Mouse (Mus musculus): Measurements from ENCODE around the gene Sec31b.

DNA sequence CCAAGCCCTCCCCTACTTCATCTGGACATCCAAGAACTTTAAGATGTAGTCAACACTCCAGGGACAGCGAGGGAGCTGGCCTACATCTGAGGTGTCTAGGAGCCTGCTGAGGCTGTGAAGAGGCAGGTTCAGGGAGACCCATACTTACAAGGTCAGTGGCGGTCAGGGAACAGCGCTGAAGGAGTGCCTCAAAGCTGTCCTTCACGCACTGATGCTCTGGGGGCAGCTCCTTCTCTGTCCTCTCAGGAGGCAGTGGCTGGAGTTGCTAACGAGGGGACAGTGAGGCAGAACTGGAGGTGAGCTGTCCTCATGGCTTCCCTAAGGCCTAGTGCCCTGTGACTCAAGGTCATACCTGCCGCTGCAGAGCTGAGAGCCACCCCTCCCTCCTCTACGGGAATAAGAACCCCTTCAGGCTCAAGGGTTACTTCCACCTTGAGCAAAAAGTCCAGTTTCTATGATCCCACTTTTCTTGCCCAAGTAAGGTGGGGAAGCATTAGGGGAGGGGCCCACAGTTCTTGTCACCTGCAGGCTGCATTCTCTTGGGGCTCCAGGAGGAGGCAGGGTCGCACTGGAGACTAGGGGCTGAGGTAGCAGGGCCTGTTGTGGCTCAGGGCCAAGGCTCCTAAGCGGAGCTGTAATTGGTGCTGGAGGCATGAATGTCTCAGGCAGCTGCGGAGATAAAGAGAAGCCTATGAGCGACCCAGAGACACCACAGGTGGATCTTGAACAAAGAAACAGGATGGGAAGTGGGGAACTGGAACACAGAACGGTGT lies 27.5 kb downstream of the Sec31b start:
- TF ChIP-seq CTCF (IDR thresholded peaks at IDR 0.05; ENCODE audit: low read depth), result peak; percentile 35
- no peak for TF ChIP-seq EP300 (IDR thresholded peaks at IDR 0.05; ENCODE audit: low read depth)
